In the genomic region with DNA sequence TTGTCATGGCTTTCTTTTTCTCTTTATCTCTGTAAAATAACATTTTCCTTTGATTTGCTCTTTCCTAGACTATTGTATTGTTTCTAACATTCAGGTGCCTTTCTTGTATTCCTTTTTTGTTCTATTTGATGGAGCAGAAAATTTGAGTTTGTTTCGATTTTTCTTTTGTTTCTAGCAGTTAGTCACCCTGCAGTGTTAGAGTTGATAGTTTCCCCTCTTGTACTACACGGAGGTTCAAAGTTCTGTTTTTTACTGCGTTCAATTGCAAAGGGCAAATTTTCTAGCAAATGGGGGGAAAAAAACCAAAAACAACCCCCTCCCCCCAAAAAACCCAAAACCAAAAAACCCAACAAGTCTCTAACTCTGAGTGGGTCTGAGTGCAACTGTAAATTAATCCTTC, we compare ENCODE assay signal across 15 mouse cellular contexts. TPM values are rescaled to one million over a fixed set of nuclear protein-coding genes. Genes with fewer than 3 reads are reported as not detected.
DNase-seq lines count a peak whose midpoint lies in the region; ATAC-seq and TF ChIP-seq lines count a peak whose summit lies in the region.
"Had no signal": no experiment of that assay in that cellular context is flagged by ENCODE, and none has a peak within 500 bp of the region (broad histone marks: within the 10 kb centered on the region; RNA-seq: fewer than 3 reads in every experiment).

No protein-coding gene starts in this region.

- H3K9me3 ChIP-seq in heart, embryonic 11.5 days (replicated peaks; ENCODE audit: control insufficient read depth, low read length): no peaks in the 10 kb centered on the region
- no peaks in the 10 kb centered on the region for H3K9me3 ChIP-seq in lung, embryonic 14.5 days (ENCODE audit: low read depth, low read length)
- H3K9me3 ChIP-seq: forebrain, embryonic 12.5 days had no signal

- TF ChIP-seq POLR2A in embryonic fibroblast, embryonic 13.5 days (IDR thresholded peaks at IDR 0.05; ENCODE audit: low read depth, low read length): no peak
- TF ChIP-seq POLR2A in myocyte (IDR thresholded peaks at IDR 0.05; ENCODE audit: insufficient read length, low read depth): no peak

- H3ac ChIP-seq in myocyte (ENCODE audit: control insufficient read depth, insufficient read length): no peak overlapping the region

- peaks cover 18% of the 10 kb centered on the region for H3K79me2 ChIP-seq in myocyte (ENCODE audit: control insufficient read depth, insufficient read depth)

- 78% methylated on average over 3 of the region's 3 CpGs for WGBS in heart, embryonic 11.5 days (ENCODE audit: insufficient replicate concordance)
- WGBS in lung, embryonic 14.5 days: 79% methylated on average over 3 of the region's 3 CpGs

- intact Hi-C loops in heart, postnatal 36 days (cut with DNase I): no loop called here

- no peak for TF ChIP-seq CTCF in lung, embryonic 14.5 days (IDR thresholded peaks at IDR 0.05; ENCODE audit: low read depth)
- TF ChIP-seq CTCF in embryonic fibroblast, embryonic 13.5 days (IDR thresholded peaks at IDR 0.05; ENCODE audit: borderline replicate concordance, insufficient read depth, low read length): no peak

- no peak for DNase-seq in heart, postnatal 36 days
- DNase-seq in lung, embryonic 14.5 days: no peak
- DNase-seq in lung, adult 18-20 months: no peak
- no peak for DNase-seq in B cell, adult 2 months
- DNase-seq in gastrocnemius, adult 8-10 months (ENCODE audit: low spot score in 2 of 2): no peak
- DNase-seq: cerebellum, adult 18-20 months; embryo, embryonic 11 days; gastrocnemius, postnatal 10 days; kidney, adult 18-20 months; thymus, postnatal 36 days had no signal

- no peaks in the 10 kb centered on the region for H3K27me3 ChIP-seq in heart, embryonic 11.5 days (ENCODE audit: control insufficient read depth, insufficient read depth, low read length)
- H3K27me3 ChIP-seq in lung, embryonic 14.5 days (ENCODE audit: insufficient read depth, low read length): no peaks in the 10 kb centered on the region
- no peaks in the 10 kb centered on the region for H3K27me3 ChIP-seq in myocyte (ENCODE audit: control insufficient read depth, insufficient read depth, insufficient read length)
- H3K27me3 ChIP-seq: forebrain, embryonic 12.5 days had no signal

- no peak for ATAC-seq in heart, embryonic 11.5 days (replicated peaks; ENCODE audit: insufficient number of reproducible peaks, low FRiP score, low TSS enrichment)
- no peak for ATAC-seq in lung, embryonic 14.5 days (ENCODE audit: insufficient read depth)
- ATAC-seq: CD4-positive, CD25-positive, alpha-beta regulatory T cell, adult 4 months had no signal

- H3K4me1 ChIP-seq in heart, embryonic 11.5 days (ENCODE audit: control insufficient read depth, insufficient read depth, low read length): peaks cover 12% of the 10 kb centered on the region
- peaks cover 13% of the 10 kb centered on the region; the same call in 1 of the 2 replicates for H3K4me1 ChIP-seq in lung, embryonic 14.5 days (ENCODE audit: insufficient read depth)
- H3K4me1 ChIP-seq in embryonic fibroblast, embryonic 13.5 days (ENCODE audit: control insufficient read depth, insufficient read depth, low read length): peaks cover 10% of the 10 kb centered on the region; the same call in 1 of the 2 replicates

- no peak overlapping the region for H3K9ac ChIP-seq in heart, embryonic 11.5 days (ENCODE audit: low read depth, low read length)
- H3K9ac ChIP-seq in lung, embryonic 14.5 days: no peak overlapping the region
- H3K9ac ChIP-seq: forebrain, embryonic 12.5 days had no signal

- no peak overlapping the region for H3K27ac ChIP-seq in heart, embryonic 11.5 days (ENCODE audit: low read depth, low read length)
- H3K27ac ChIP-seq in lung, embryonic 14.5 days (ENCODE audit: low read depth): peak overlapping the region; percentile 99
- peak overlapping the region; percentile 91 for H3K27ac ChIP-seq in embryonic fibroblast, embryonic 13.5 days (ENCODE audit: insufficient read depth, low read length)
- H3K27ac ChIP-seq: forebrain, embryonic 12.5 days had no signal

- H3K4me2 ChIP-seq in heart, embryonic 11.5 days: peak overlapping the region; percentile 22; the same call in 1 of the 2 replicates
- peak overlapping the region; percentile 65 for H3K4me2 ChIP-seq in lung, embryonic 14.5 days
- H3K4me2 ChIP-seq in myocyte (ENCODE audit: low read depth): peak overlapping the region; percentile 81
- H3K4me2 ChIP-seq: forebrain, embryonic 12.5 days had no signal

- H3K4me3 ChIP-seq in heart, embryonic 11.5 days (ENCODE audit: low read depth, low read length): no peak overlapping the region
- H3K4me3 ChIP-seq in lung, embryonic 14.5 days (ENCODE audit: low read depth, low read length): no peak overlapping the region
- H3K4me3 ChIP-seq in embryonic fibroblast, embryonic 13.5 days (ENCODE audit: insufficient read depth, low read length): no peak overlapping the region
- H3K4me3 ChIP-seq in myocyte: no peak overlapping the region
- H3K4me3 ChIP-seq: forebrain, embryonic 12.5 days had no signal

- no peaks in the 10 kb centered on the region for H3K36me3 ChIP-seq in heart, embryonic 11.5 days (ENCODE audit: control insufficient read depth, insufficient read depth, low read length)
- H3K36me3 ChIP-seq in lung, embryonic 14.5 days (ENCODE audit: insufficient read depth): no peaks in the 10 kb centered on the region
- no peaks in the 10 kb centered on the region for H3K36me3 ChIP-seq in myocyte (ENCODE audit: control insufficient read depth, insufficient read depth)
- H3K36me3 ChIP-seq: forebrain, embryonic 12.5 days had no signal

TF ChIP-seq in myocyte, 11 proteins besides CTCF, POLR2A, EP300 and RAD21:
- no peak for TF ChIP-seq TCF12 (IDR thresholded peaks at IDR 0.05; ENCODE audit: insufficient read depth, poor library complexity, severe bottlenecking)

RNA-seq across cellular contexts. Expression of a gene that starts 26.0 kb away (rescaled TPM):
- polyA plus RNA-seq in heart, embryonic 11.5 days (2014; fragmentation: Nextera tagmentation; extraction: Ambion mirVana): 76.6 and 101 TPM in 2 replicates
- total RNA-seq in heart, postnatal 36 days (2021): 100 to 1,000 TPM; 195 to 217 TPM
- polyA plus RNA-seq in lung, embryonic 14.5 days (2014; fragmentation: Nextera tagmentation; extraction: Ambion mirVana): 199 and 201 TPM in 2 replicates
- polyA plus RNA-seq in embryonic fibroblast, embryonic 13.5 days (2011; ENCODE audit: insufficient read length, low read depth, missing spikeins): 191 and 192 TPM in 2 replicates
- 24.7 TPM for polyA plus RNA-seq in myocyte (2012; fragmentation: generic; extraction: Trizol)
- total RNA-seq in gastrocnemius, adult 8-10 months (2022): 100 to 1,000 TPM; 579 to 697 (median 625) TPM

Comparison
In these comparisons a context has a peak if more than half of its experiments do, and no peak if none do; other contexts are left out.
1. H3K4me2 ChIP-seq: peak in every context shown above with its lines; median percentile 81 in myocyte; 65 in lung, embryonic 14.5 days; 22 in heart, embryonic 11.5 days.